In genomic region chr2:146490926-146491325, GRCm38 (mm10) we compare ENCODE assay signal across 29 mouse cellular contexts.
"Had no signal": no experiment of that assay in that cellular context is flagged by ENCODE, and none has a peak within 500 bp of the region (broad histone marks: within the 10 kb centered on the region; RNA-seq: fewer than 3 reads in every experiment).

No protein-coding gene starts in this region.

- DNase-seq: layer of hippocampus, postnatal 36 days; left cerebral cortex, postnatal 4 days; liver; liver, embryonic 13.5 days; lung, adult 2 months; lung, embryonic 14.5 days; lung, postnatal 14 days; lung, postnatal 36 days; lung, postnatal 4 days; midbrain, embryonic 14.5 days had no signal

- H3K4me2 ChIP-seq: limb, embryonic 12.5 days; limb, embryonic 13.5 days; limb, embryonic 15.5 days; liver, embryonic 11.5 days; liver, embryonic 13.5 days; liver, embryonic 15.5 days; lung, embryonic 14.5 days; lung, embryonic 15.5 days; midbrain, embryonic 11.5 days; midbrain, embryonic 12.5 days; midbrain, embryonic 13.5 days; midbrain, embryonic 15.5 days; neural tube, embryonic 12.5 days had no signal

- H3K9me3 ChIP-seq: limb, embryonic 10.5 days; limb, embryonic 12.5 days; limb, embryonic 13.5 days; limb, embryonic 15.5 days; liver, embryonic 13.5 days; liver, embryonic 15.5 days; lung, embryonic 15.5 days; megakaryocyte, embryonic 14.5 days; midbrain, embryonic 10.5 days; midbrain, embryonic 12.5 days; midbrain, embryonic 13.5 days; midbrain, embryonic 15.5 days; neural tube, embryonic 12.5 days had no signal

- H3K4me1 ChIP-seq: limb, embryonic 10.5 days; limb, embryonic 12.5 days; limb, embryonic 13.5 days; limb, embryonic 15.5 days; midbrain, embryonic 10.5 days; midbrain, embryonic 12.5 days; midbrain, embryonic 13.5 days; midbrain, embryonic 15.5 days; neural tube, embryonic 12.5 days had no signal

- H3K36me3 ChIP-seq: limb, embryonic 10.5 days; limb, embryonic 12.5 days; limb, embryonic 13.5 days; limb, embryonic 15.5 days; liver, embryonic 13.5 days; liver, embryonic 15.5 days; lung, embryonic 15.5 days; midbrain, embryonic 12.5 days; midbrain, embryonic 13.5 days; midbrain, embryonic 15.5 days; neural tube, embryonic 12.5 days had no signal

- H3K9ac ChIP-seq: limb, embryonic 12.5 days; limb, embryonic 13.5 days; limb, embryonic 15.5 days; liver, embryonic 13.5 days; liver, embryonic 14.5 days; liver, embryonic 15.5 days; lung, embryonic 14.5 days; lung, embryonic 15.5 days; midbrain, embryonic 12.5 days; midbrain, embryonic 13.5 days; midbrain, embryonic 15.5 days; neural tube, embryonic 12.5 days had no signal

- H3K27me3 ChIP-seq: limb, embryonic 12.5 days; limb, embryonic 13.5 days; limb, embryonic 15.5 days; liver, embryonic 13.5 days; liver, embryonic 15.5 days; lung, embryonic 15.5 days; megakaryocyte, embryonic 14.5 days; midbrain, embryonic 12.5 days; midbrain, embryonic 13.5 days; midbrain, embryonic 15.5 days; neural tube, embryonic 12.5 days had no signal

- ATAC-seq: midbrain, embryonic 13.5 days; midbrain, embryonic 15.5 days; midbrain, embryonic 16.5 days had no signal

- H3K4me3 ChIP-seq: left cerebral cortex, adult 2 months; limb, embryonic 10.5 days; limb, embryonic 12.5 days; limb, embryonic 13.5 days; limb, embryonic 15.5 days; liver, embryonic 13.5 days; liver, embryonic 15.5 days; lung, embryonic 15.5 days; megakaryocyte, embryonic 14.5 days; midbrain, embryonic 10.5 days; midbrain, embryonic 12.5 days; midbrain, embryonic 13.5 days; midbrain, embryonic 15.5 days; myocyte; neural tube, embryonic 12.5 days had no signal

- H3K27ac ChIP-seq: left cerebral cortex, adult 2 months; limb, embryonic 10.5 days; limb, embryonic 12.5 days; limb, embryonic 13.5 days; limb, embryonic 15.5 days; liver, embryonic 13.5 days; liver, embryonic 14.5 days; liver, embryonic 15.5 days; lung, embryonic 15.5 days; macrophage; midbrain, embryonic 10.5 days; midbrain, embryonic 12.5 days; midbrain, embryonic 13.5 days; midbrain, embryonic 15.5 days; neural tube, embryonic 12.5 days had no signal
